Mouse (Mus musculus): ENCODE results near the gene Hps3.

DNA sequence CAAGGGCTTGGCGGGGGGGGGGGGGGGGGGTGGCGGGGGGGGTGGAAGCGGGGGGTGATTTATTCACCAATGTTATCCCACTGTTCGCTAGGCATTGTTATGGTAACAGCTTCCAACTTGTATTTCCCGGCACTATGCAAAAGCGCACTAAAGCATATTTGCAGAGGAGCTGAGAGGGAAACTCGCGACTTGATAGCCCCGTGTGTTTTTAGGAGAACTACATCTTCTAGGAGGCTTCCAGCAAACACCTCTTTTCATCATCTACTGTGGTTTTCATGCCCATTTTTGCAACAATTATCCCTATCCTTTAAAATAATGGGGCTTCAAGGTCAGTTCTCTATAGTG, 23.1 kb upstream of the Hps3 start:
- TF ChIP-seq CTCF (IDR thresholded peaks at IDR 0.05; ENCODE audit: borderline replicate concordance, insufficient read depth, low read depth, low read length): no peak
- TF ChIP-seq POLR2A (IDR thresholded peaks at IDR 0.05; ENCODE audit: borderline replicate concordance, insufficient read depth, low read length): no peak
